Mouse (Mus musculus) lung, postnatal 0 days (tissue): Measurements from ENCODE around the gene Ajm1. TPM values are rescaled to one million over a fixed set of nuclear protein-coding genes. Genes with fewer than 3 reads are reported as not detected.

ENCODE experiments used
- ATAC-seq: fragments of 200-750 bp; cut with Nextera tagmentation; 2 replicates; pipeline ENCODE4 v1.8.0; 2017; ENCODE audit warnings: moderate library complexity
- DNase-seq: peaks from one replicate; pipeline ENCODE4 v3.0.0-alpha.2; 2016; ENCODE audit warnings: low spot score
- H3K27ac ChIP-seq: fragments of 300-500 bp; sonication (generic); 2 replicates; pipeline ENCODE4 v1.5.1; 2014; ENCODE audit warnings: antibody characterized with exemption, mild to moderate bottlenecking, low read length, mixed read lengths
- H3K27me3 ChIP-seq: fragments of 300-500 bp; sonication (generic); replicated peaks from 2 replicates; pipeline ENCODE4 v1.6.1; 2014; ENCODE audit warnings: low read length, mixed read lengths; ENCODE audit not compliant: insufficient read depth
- H3K36me3 ChIP-seq: fragments of 300-500 bp; sonication (generic); 2 replicates; pipeline ENCODE4 v1.6.1; 2014; ENCODE audit warnings: low read length, mixed read lengths; ENCODE audit not compliant: insufficient read depth
- H3K4me1 ChIP-seq: fragments of 300-500 bp; sonication (generic); 2 replicates; pipeline ENCODE4 v1.6.1; 2014; ENCODE audit warnings: antibody characterized with exemption, low read depth, low read length, mixed read lengths; ENCODE audit not compliant: insufficient read depth
- H3K4me2 ChIP-seq: fragments of 300-500 bp; sonication (generic); replicated peaks from 2 replicates; pipeline ENCODE4 v1.6.1; 2014; ENCODE audit warnings: low read depth, mild to moderate bottlenecking, low read length, moderate library complexity, mixed read lengths
- H3K4me3 ChIP-seq: fragments of 300-500 bp; sonication (generic); 2 replicates; pipeline ENCODE4 v1.5.1; 2014; ENCODE audit warnings: low read depth, low read length
- H3K9ac ChIP-seq: fragments of 300-500 bp; sonication (generic); replicated peaks from 2 replicates; pipeline ENCODE4 v1.6.1; 2014; ENCODE audit warnings: low read depth, mild to moderate bottlenecking
- H3K9me3 ChIP-seq: fragments of 300-500 bp; sonication (generic); 2 replicates; pipeline ENCODE4 v1.6.1; 2016; ENCODE audit warnings: low read length, mixed read lengths
- CTCF ChIP-seq: IDR thresholded peaks from 2 replicates; pipeline ENCODE4 v1.5.1; 2016; ENCODE audit warnings: antibody characterized with exemption, mild to moderate bottlenecking
- EP300 ChIP-seq: IDR thresholded peaks from 2 replicates; pipeline ENCODE4 v1.6.1; 2016; ENCODE audit warnings: antibody characterized with exemption, mild to moderate bottlenecking, control low read depth
- WGBS: fragments of 180-500 bp; shearing (Covaris S2); extraction: QIAGEN DNeasy Blood & Tissue Kit; methylation state at CpG from one replicate; pipeline ENCODE4 v1.1.7; 2014; 5-methylcytosine and 5-hydroxymethylcytosine counted together
- polyA plus RNA-seq: library from polyadenylated mRNA; unstranded; fragments of >200 nt; fragmentation: Nextera tagmentation; extraction: Ambion mirVana; gene quantifications from 2 replicates; pipeline ENCODE4 v1.2.1, GENCODE M21; 2015

Ajm1 gene
- polyA plus RNA-seq, 1 experiment from 2014 or later: not detected

DNA sequence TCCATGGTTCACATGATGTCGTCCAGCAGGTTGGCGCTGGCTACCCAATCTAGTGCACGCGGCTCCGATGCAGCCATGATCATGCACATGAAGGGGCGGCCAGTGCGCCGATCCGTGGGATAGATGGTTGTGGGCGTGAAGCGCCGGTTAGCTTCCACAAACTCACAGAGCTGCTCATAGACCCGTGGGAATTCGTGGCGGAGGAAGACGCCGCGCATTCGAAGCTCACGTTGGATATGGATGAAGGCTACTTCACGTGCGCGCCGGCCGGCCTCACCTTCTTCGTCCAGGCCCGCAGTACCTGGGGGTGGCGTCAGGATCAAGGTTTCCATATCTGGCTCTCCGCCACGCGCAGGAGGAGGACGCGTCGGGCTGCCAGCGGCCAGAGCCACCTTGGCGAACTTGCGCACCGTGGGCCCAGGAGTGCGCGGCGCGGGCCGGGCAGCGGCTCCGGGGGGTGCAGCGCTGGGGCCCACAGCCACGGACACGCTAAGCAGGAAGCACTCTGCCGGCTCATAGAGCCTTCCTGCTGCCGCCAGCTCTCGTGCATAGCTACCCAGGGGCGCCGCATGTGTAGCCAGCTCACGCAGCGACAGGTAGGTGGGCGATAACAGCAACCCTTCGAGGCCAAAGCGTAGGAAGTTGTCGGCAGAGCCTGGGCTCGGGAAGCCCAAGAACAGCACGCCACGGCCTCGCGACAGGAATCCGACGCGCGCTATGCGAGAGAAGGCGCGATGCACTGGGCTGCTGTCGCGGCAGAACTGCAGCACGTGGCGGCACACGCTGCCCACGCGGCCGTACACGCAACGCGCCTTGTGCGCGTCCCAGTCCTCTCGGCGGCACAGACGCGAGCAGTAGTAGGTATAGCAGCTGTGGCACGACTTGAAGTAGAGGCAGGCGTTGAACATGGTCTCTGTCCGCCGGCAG is 4.3 kb downstream of the Ajm1 start:
- ATAC-seq (no peak), DNase-seq (no peak)
- Histone ChIP-seq H3K27me3 (peaks cover 53% of the 10 kb centered on the region), H3K9ac (no peak overlapping the region), H3K36me3 (no peaks in the 10 kb centered on the region), H3K4me3 (peak overlapping the region; percentile 10; the same call in 1 of the 2 replicates), H3K27ac (no peak overlapping the region), H3K9me3 (no peaks in the 10 kb centered on the region), H3K4me1 (peaks cover 28% of the 10 kb centered on the region), H3K4me2 (peak overlapping the region; percentile 34)
- 14% methylated on average over 92 of the region's 92 CpGs for WGBS
- TF ChIP-seq CTCF: no peak

DNA sequence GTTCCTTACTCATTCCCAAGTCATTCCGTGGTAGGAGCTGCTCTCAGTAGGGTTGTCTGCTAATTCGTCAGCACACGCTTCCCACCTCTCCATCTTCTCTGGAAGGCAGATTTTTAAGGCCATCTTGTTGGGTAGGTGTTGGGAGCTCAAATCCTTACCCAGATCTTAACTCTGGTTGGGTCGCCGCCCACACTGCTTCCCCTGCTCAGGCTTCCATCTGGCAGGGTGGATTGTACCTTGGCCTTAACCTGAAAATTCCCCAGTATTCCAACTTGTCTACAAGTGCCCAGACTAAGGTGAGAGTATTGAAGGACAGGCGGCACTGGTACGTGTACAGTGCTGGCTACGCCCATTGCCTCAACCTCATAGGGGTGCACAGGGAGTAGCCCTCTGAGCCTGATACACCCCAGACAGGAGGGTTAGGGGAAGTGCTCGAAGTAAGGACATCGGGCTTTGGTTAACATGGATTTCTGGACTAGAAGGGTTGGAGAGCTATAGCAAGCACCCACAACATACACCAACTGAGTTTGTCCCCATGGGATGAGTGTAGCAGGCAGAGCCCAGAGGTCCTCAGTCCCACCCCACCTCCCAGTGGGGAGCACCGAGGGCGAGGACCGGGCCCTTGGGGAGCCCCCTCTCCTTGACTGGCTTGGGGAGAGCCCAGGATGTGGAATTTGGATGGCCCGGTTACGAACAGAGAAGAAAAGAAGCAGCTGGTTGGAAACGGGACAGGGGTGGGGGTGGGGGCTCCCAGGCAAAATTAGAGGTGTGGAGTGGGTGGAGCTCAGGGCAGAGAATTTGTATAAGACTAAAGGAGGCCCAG is 5.3 kb downstream of the Ajm1 start:
- H3K4me1 ChIP-seq: peaks cover 26% of the 10 kb centered on the region
- H3K27me3 ChIP-seq: peaks cover 53% of the 10 kb centered on the region
- H3K36me3 ChIP-seq: no peaks in the 10 kb centered on the region
- no peaks in the 10 kb centered on the region for H3K9me3 ChIP-seq
- H3K27ac ChIP-seq: no peak overlapping the region
- no peak overlapping the region for H3K4me2 ChIP-seq
- no peak overlapping the region for H3K4me3 ChIP-seq
- H3K9ac ChIP-seq: no peak overlapping the region
- DNase-seq (no peak), ATAC-seq (no peak)
- no peak for TF ChIP-seq EP300
- no peak for TF ChIP-seq CTCF
- WGBS: 72% methylated on average over 16 of the region's 16 CpGs

DNA sequence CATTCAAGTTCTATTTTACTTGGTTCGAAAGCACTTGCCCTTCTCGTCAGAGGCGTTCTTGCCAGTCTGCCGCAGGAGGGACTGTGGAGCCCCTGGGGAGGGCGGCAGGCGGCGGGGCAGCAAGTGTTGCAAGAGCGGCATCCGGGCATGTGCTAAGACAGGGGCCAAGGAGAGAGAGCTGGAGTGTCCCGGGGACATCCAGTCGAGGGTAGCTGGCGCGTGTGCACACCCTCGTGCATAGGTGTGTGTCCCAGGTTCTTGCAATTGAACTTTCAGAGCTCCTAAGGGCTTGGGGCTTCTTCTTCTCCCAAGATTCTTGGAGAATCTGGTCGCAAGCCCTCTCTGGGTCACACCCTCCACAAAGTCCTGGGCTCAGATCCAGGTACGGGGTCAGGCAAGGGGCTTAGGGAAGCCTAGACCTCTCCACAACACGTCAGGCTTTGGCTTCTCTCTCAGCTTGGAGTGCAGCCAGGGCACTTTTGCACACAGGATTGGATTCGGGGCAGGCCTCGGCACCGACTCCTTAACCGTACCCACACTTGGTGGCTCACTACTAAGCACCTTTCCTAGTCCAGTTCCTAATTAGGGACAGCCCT is 6.0 kb downstream of the Ajm1 start:
- H3K9ac ChIP-seq: peak overlapping the region; percentile 23; the same call in 1 of the 2 replicates
- WGBS: 7% methylated on average over 21 of the region's 21 CpGs
- DNase-seq (peak; percentile 72), ATAC-seq (peak; percentile 27)
- peaks cover 46% of the 10 kb centered on the region for H3K27me3 ChIP-seq
- H3K4me3 ChIP-seq: peak overlapping the region; percentile 46
- H3K36me3 ChIP-seq: no peaks in the 10 kb centered on the region
- peaks cover 23% of the 10 kb centered on the region for H3K4me1 ChIP-seq
- H3K27ac ChIP-seq: peak overlapping the region; percentile 87; the same call in 1 of the 2 replicates
- TF ChIP-seq CTCF (no peak), EP300 (no peak)
- peak overlapping the region; percentile 81 for H3K4me2 ChIP-seq
- H3K9me3 ChIP-seq: no peaks in the 10 kb centered on the region

DNA sequence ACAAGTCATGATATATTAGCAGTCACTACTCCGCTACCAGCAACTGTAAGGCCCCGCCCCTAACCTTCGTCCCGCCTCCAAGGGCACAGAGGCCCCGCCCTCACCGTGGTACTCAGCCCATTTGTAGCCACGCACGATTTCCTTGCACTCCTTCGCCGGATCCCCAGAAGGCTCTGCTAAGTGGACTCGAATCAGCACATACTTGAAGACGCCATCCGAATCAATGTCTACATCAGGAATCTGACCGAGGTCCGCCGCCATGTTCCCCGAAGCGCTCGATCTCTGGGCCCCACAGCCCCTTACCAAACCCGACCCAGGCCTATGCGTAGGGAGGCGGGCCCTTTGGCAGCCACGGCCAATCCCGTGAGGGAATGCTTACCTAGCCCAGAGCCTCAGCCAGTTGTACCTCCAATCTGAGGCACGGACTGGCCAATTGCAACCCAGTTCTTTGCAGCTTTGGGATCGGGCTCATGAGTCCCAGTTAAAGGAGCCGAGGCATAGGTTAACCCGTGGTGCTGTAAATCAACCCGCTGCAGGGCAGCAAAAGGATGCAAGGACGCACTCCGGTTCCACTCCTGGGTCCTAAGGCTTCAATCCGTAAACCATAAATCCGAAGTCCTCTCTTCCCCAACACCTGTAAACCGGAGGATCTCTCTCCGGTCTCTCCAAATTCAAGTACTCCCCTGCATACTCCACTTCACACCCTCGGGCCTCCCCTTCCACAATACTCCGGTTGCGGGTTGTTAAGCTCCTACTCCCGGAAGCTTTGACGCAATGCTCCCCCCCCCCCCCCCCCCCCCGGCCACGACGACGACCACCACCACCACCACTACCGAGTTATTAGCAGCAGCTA is 6.8 kb downstream of the Ajm1 start, which contains the start of the genes Mamdc4 and Phpt1:
Gene Mamdc4, minus strand, starts transcription at position 267 of the 853 bp plus-strand sequence.
Gene Phpt1, minus strand, starts transcription at position 646 of the 853 bp plus-strand sequence.
- Histone ChIP-seq H3K4me2 (peak within 1 kb of the TSS; percentile 81), H3K4me3 (peak within 1 kb of the TSS; percentile 46), H3K9ac (peak within 1 kb of the TSS; percentile 46), H3K4me1 (peaks cover 23% of the 10 kb centered on the region), H3K9me3 (no peaks in the 10 kb centered on the region), H3K27me3 (peaks cover 39% of the 10 kb centered on the region), H3K27ac (peak within 1 kb of the TSS; percentile 87), H3K36me3 (no peaks in the 10 kb centered on the region)
- WGBS: 1% methylated on average over 41 of the region's 45 CpGs
- peak; percentile 98 for ATAC-seq
- TF ChIP-seq CTCF: no peak
- no peak for TF ChIP-seq EP300
- peak; percentile 99 for DNase-seq

DNA sequence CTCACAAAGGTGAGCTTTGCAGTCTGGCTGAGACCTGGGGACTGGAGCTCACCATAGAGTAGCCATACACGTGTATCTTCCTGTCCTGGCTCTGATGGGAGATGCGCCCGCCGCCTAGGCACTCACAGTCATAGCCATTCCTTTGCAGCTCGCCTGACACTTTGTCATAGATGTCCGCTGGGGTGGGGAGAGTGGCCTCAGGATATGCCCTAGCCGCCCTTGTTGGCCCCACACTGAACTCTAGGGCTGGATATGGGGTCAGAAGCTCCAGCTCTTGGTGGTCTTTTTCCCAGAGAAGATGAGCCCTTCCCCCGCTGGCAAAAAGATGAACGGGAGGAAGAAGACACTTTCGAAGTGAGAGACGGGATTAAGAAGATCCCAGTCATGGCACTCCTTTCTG is 7.4 kb downstream of the Ajm1 start:
- Histone ChIP-seq H3K36me3 (no peaks in the 10 kb centered on the region), H3K4me1 (peaks cover 17% of the 10 kb centered on the region), H3K27ac (peak overlapping the region; percentile 87; the same call in 1 of the 2 replicates), H3K9me3 (no peaks in the 10 kb centered on the region), H3K4me3 (peak overlapping the region; percentile 46), H3K27me3 (peaks cover 32% of the 10 kb centered on the region), H3K4me2 (peak overlapping the region; percentile 81), H3K9ac (peak overlapping the region; percentile 46)
- DNase-seq: no peak
- TF ChIP-seq CTCF (no peak), EP300 (no peak)
- 17% methylated on average over 11 of the region's 11 CpGs for WGBS
- ATAC-seq: no peak
